Mouse (Mus musculus): ENCODE data around the gene Arhgef15.
"Not testable (repeated sequence)": the region's sequence is repeated elsewhere in the genome, so short reads cannot be mapped to it uniquely, and the experiment has no call there.

Gene Arhgef15

DNA sequence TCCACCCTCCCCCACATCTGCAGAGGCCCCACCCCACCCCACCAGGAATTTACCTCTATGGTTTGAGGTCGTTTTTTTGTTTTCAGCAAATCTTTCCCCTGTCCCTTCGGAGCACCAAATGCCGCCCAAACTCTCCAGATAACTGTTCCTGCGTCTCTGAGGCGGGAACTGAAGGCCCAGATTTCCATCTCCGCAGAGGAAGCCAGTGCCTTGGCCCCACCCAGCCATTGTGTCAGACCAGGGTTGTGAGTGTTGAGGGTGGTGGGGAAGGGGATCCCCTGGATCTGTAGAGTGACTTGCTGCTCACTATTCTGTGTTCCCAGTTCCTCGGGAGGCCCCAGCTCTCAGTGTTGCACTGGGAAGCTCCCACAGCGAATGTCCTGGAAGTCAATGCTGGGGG lies at the start of gene Arhgef15:
Gene Arhgef15 (minus strand): TSS at position 173 of the 400 bp plus-strand sequence.
- in situ Hi-C loops (cut with MboI, MseI) = no loop called here

GRCm38 (mm10) chr11:69006575-69006974 lies 49.3 kb upstream of the Arhgef15 start:
- in situ Hi-C loops (cut with MboI, MseI) = not testable (repeated sequence)

DNA sequence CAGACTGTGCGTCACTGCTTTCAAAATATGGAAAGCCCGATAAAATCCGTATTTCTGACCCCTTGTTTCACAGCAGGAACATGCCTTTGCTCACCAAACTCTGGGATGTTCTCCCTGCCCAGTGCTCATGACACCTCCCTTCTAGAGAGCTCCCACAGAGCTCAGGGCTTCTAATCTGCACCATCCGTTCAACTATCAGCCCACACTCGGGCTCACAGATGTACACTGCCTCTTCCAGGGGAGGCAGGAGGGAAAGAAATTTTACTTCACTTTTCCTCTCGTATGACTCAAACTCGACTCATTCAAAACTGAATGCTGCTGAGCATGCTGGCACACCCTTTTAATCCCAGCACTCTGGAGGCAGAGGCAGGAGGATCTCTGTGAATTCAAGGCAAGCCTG lies 47.9 kb upstream of the Arhgef15 start:
- in situ Hi-C loops (cut with MboI, MseI) = no loop called here

DNA sequence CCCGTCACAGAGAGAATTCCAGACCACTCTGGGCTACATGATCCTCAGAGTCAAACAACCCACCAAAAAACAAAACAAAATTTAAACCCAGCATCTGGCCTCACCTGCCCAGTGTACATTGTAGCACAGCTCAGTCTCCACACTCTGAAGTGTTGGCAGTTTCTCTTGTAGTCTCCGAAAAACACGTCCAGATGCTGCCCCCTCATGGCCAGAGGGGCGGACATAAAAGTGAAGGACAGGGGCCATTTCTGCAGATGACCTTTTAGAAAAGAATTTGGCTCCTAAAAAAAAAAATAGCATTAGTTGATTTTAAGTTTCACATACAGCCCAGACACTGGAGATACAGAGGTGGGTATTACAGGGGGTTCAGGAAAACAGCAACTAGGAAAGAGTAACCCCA lies 46.3 kb upstream of the Arhgef15 start:
- in situ Hi-C loops (cut with MboI, MseI) = loop anchor here (5.0 kb wide), 1 partner anchor 96 kb away; no protein-coding TSS in a partner anchor

- in situ Hi-C loops (cut with MboI, MseI) = loop anchor here (5.0 kb wide), 1 partner anchor 95 kb away; no protein-coding TSS in a partner anchor
Observed at GRCm38 (mm10) chr11:69002782-69003181, 45.5 kb upstream of the Arhgef15 start.

DNA sequence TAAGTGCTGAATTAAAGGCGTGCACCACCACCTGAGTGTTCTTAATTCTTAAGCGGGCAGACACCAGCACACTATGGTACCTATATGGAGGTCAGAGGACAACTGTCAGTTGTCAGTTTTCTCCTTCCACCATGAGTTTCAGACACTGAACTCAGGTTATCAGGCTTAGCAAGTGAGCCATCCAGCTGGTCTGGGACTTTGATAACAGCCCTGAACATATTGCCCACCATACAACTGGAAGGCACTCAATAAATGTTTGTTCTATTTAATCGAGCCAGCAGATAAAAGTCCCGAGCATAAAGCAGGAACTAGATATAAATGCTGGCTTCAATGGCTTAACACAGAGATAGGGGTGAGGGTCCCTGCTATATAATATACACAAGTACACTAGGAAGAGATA lies 39.8 kb upstream of the Arhgef15 start:
- in situ Hi-C loops (cut with MboI, MseI) = no loop called here

DNA sequence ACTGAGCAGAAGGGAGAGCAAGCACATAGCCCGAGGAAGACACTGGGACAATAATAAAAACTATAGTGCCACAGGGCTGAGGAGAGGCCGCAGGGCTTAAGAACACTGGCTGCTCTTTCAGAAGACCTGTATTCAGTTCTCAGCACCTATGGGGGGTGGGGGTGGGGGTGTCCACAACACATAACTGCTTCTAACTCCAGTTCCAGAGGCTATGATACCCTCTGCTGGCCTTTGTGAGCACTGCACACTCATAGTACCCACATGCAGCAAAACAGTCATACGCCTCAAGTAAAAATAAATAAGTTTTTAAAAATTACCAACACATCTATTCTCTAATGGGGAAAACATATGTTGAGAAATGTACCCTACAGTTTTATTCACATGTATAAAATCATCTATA lies 37.1 kb upstream of the Arhgef15 start:
- in situ Hi-C loops (cut with MboI, MseI) = no loop called here

DNA sequence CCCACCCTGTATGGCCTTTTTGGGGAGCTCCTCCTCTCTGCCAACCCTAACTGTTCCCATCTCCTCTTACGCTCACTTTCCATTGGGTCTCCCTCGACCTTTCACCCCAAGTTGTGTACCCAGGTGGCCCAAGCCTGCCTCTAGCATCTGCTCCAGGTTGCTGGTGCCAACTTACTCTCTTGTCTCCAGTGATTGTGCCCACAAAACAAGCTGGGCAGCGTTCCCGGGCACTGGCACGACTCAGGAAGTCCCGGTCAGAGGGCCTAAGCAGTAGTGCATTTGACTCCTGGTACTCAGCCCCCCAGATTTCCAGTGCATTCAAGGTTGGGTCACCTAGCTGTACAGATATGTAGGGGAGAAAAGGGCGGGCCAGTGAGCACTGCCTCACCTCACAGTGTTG lies 35.8 kb upstream of the Arhgef15 start:
- in situ Hi-C loops (cut with MboI, MseI) = no loop called here

DNA sequence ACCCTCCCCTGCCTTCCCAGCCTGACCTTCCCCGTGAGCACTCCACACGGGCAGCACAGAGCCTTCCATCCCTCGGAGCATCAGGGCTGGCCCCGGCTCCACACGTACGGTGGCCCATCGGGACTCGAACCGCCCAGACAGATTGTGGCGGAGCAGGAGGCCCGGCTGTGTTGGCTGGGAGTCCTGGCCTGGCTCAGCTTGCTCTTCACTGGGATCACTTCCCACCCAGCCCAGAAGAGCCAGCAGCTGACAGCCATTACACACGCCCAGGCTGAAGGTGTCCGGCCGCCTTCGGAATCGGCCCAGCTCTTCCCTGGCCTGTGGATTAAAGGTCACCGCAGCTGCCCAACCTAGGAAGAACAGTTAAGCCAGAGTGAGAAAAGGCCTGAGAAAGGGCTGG lies 31.1 kb upstream of the Arhgef15 start:
- in situ Hi-C loops (cut with MboI, MseI) = no loop called here

GRCm38 (mm10) chr11:68987365-68987882 lies 30.1 kb upstream of the Arhgef15 start:
- in situ Hi-C loops (cut with MboI, MseI) = no loop called here

DNA sequence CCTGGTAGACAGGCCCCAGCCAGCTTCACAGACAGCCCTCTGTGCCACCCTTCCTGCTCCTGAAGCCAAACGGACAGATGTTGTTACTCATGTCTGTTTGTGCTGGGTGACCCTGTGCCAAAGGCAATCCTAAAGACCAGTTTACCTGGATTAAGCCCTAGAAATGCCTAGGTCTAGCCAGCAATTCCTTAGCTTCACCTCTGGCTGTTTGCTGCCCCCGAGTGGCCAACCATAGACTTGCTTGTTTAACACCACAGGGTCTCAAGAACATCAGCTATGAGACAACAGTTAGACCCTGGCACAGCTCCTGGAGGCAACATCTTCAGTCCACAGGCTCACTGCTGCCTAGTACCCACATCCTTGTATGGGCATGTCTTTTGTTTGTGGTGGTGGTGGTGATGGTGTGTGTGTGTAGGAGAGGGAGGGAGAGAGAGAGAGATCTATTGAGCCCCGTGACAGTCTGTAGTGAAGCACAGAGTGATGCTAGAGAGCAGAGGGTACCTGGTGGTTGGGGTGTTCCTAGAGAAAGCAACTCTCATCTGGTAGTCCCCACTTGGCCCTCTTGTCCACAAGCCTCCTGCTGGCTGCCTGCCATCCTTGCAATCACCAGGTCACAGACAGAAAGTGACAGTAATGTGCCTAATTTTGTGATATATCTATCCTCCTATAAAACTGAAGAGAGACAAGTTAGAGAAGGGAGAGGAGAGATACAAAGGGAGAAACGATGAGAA lies 25.5 kb upstream of the Arhgef15 start:
- in situ Hi-C loops (cut with MboI, MseI) = no loop called here

DNA sequence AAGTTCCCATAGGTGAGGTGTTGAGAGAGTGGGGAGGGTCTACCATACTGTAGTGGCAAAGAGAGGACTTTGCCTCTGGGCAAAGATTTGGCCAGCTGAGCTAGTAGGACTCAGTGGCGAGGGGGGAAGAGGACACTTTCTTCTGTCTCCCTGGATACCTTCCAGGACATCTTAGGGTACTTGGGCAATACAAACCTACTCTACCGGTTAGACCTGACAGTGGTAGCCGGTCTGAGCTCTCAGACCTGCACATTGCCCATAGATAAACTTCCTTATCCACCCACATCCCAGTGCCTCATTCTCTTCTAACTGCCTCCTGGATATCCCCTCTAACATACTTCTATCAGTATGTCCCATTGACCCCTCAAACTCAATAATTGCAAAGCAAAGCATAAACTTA lies 23.6 kb upstream of the Arhgef15 start:
- in situ Hi-C loops (cut with MboI, MseI) = no loop called here

DNA sequence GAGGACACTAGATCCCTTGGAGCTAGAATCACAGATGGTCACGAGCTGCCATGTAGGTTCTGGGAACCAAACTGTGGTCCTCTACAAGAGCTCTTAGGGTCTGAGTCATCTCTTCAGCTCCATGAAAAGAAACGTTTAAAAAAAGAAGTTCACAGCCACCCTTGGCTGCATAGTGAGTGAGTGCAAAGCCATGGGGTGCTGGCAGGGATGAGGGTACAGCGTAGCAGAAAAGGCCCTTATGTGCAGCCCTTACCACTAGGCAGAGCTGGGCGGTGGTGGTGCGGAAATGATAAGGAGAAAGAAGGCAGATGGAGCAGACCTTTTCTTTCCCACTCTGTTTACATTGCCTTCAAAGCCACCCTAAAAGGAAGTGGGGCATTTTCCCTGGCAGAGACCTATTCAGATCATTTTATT lies 22.0 kb upstream of the Arhgef15 start:
- in situ Hi-C loops (cut with MboI, MseI) = no loop called here

DNA sequence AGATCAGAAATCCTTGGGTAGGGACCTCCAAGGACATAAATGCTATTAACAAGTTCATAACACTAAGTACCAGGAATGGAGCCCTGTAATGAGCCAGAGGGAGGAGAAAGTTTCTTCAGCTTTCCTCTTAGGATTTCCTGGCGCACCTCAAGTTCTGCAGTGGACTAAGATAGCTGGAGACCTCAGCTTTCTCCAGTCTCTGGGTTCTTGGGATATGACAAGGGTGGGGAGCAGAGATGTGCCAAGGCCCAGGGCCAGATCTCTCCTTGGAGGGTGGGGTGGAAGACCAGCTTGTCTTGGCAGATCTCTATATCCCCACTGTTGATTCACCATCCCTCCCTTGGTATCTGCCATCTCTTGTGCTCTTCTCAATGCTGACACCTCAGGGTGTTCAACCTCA lies 18.3 kb upstream of the Arhgef15 start:
- in situ Hi-C loops (cut with MboI, MseI) = no loop called here

DNA sequence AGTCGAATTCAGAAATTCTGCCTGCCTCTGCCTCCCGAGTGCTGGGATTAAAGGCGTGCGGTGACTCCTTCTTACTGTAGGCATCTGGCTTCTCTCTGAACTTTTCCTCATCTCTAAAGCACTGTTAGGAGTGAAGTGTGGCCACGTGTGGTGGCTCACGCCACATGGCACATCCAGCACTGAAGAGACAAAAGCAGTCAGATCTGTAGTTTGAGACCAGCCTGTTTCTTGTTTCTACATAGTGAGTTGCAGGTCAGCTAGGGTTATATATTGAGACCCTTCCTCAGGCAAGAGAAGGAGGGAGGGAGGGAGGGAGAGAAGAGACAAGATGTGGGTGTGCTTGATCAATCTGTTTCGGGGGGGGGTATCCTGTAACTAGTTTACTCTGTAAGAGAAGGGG lies 17.8 kb upstream of the Arhgef15 start, which contains the start of gene Rangrf:
Gene Rangrf (minus strand): TSS at position 101 of the 400 bp plus-strand sequence.
- in situ Hi-C loops (cut with MboI, MseI) = no loop called here

- in situ Hi-C loops (cut with MboI, MseI) = no loop called here
Observed at GRCm38 (mm10) chr11:68974059-68974450, 16.8 kb upstream of the Arhgef15 start.

DNA sequence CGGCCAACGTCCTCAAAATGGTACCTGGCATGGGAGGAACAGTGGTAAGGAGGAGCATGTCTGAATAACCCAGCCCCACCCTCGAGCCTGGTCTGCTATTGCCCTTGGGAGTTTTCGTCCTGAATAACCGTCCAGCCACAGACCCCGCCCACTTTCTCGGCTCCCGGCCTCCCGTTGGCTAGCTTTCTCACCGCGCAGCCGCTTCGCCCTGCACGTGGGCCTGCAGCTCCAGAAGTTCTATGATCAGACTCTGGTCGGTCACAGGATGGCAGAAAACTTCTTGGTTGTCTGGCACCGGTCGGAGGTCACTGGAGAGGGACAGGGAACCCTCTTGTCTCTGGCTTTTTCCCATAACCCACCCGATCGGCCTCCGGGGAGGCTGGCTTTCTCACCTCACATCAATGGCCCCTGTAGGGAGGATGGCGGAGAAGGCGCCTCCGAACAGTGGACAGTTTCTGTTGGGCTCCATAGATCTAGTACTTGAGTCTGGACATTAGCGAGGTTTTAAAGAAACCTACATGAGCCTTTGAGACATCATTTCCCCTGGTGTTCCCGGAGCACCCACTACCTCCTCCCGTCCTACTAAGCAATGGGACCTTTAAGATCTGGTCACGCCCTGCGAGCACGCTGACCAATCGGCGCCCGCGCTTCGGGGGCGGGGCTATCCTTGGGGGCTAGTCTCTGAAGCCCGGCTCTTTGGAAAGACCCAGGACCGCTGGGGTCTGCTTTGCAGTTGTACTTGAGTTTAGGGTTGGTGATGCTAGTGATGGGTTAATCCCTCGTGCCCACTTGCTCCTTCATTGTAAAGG lies 16.2 kb upstream of the Arhgef15 start:
- in situ Hi-C loops (cut with MboI, MseI) = not testable (repeated sequence)

GRCm38 (mm10) chr11:68970232-68970631 lies 13.0 kb upstream of the Arhgef15 start:
- in situ Hi-C loops (cut with MboI, MseI) = no loop called here

- in situ Hi-C loops (cut with MboI, MseI) = no loop called here
Observed at GRCm38 (mm10) chr11:68968752-68969151, 11.5 kb upstream of the Arhgef15 start.

DNA sequence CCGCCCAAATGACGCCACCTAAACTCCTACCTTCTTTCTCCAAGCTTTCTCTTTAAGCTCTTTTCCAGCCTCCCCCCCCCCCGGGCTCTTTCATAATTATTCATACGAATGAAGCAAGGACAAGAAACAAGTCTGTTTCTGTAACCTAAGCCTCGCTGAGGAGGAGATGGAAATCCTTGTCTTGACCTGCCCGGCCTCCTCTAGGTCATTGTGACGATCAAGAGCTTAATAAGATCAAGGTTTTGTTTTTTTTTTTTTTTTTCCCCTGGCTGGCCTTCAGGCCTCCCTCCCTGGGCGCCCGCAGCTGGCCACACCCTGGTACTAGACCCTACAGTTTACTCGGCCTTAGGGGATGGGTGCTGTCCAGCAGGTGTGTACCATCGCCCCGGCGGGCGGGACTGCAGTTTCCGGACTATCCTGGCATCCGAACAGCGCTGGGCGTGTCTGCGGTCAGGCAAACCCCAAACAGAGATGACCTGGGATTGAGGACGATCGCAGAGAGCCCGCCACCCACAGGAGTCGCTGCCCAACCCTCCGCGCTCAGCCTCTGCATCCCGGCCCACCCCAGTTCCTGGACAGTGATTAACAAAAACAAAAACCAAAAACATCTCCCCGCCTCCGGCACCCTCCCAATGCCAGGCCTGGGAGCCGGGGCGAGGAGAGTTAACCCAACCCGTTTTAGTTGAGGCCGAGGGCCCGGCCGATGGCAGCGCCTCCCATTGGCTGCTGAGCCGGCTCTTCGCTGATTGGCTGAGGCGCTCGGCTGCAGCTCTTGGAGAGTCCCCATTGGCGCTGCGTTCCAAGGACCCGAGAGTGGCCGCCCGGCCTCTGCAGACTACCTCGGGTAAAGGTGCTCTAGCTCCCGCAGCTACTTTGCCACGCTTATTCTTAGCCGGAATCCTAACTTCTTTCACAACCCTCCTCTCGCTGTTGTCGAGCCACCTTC lies 10.3 kb upstream of the Arhgef15 start, which contains the start of gene Slc25a35:
Gene Slc25a35 (plus strand): TSS at position 795 of the 946 bp plus-strand sequence.
- in situ Hi-C loops (cut with MboI, MseI) = no loop called here

- in situ Hi-C loops (cut with MboI, MseI) = no loop called here
Observed at GRCm38 (mm10) chr11:68966554-68966953, 9.3 kb upstream of the Arhgef15 start.
